Mouse (Mus musculus) kidney, postnatal 0 days (tissue): ENCODE data around the gene Dapk2. TPM values are rescaled to one million over a fixed set of nuclear protein-coding genes. Genes with fewer than 3 reads are reported as not detected.
A peak's percentile ranks its signal among the peaks of the same experiment; 100 is the strongest.

Source experiments
- ATAC-seq: fragments of 200-750 bp; cut with Nextera tagmentation; replicated peaks from 2 replicates; pipeline ENCODE4 v1.8.0; 2017; ENCODE audit warnings: low read depth, moderate number of reproducible peaks, moderate TSS enrichment, moderate library complexity; ENCODE audit not compliant: low FRiP score
- DNase-seq: peaks from one replicate; pipeline ENCODE4 v3.0.0-alpha.2; 2016; ENCODE audit warnings: low spot score
- H3K27ac ChIP-seq: fragments of 300-500 bp; sonication (generic); 2 replicates; pipeline ENCODE4 v1.5.1; 2014; ENCODE audit warnings: mild to moderate bottlenecking
- H3K27me3 ChIP-seq: fragments of 300-500 bp; sonication (generic); 2 replicates; pipeline ENCODE4 v1.6.1; 2014; ENCODE audit warnings: low read length, mixed read lengths; ENCODE audit not compliant: insufficient read depth
- H3K36me3 ChIP-seq: fragments of 300-500 bp; sonication (generic); 2 replicates; pipeline ENCODE4 v1.6.1; 2014; ENCODE audit warnings: low read length, mixed read lengths; ENCODE audit not compliant: insufficient read depth
- H3K4me1 ChIP-seq: fragments of 300-500 bp; sonication (generic); replicated peaks from 2 replicates; pipeline ENCODE4 v1.6.1; 2014; ENCODE audit warnings: antibody characterized with exemption, low read length, mixed read lengths; ENCODE audit not compliant: insufficient read depth
- H3K4me2 ChIP-seq: fragments of 300-500 bp; sonication (generic); 2 replicates; pipeline ENCODE4 v1.6.1; 2014; ENCODE audit warnings: mild to moderate bottlenecking, low read length, moderate library complexity, mixed read lengths
- H3K4me3 ChIP-seq: fragments of 300-500 bp; sonication (generic); replicated peaks from 2 replicates; pipeline ENCODE4 v1.5.1; 2014; ENCODE audit warnings: low read depth, low read length
- H3K9ac ChIP-seq: fragments of 300-500 bp; sonication (generic); 2 replicates; pipeline ENCODE4 v1.6.1; 2014; ENCODE audit warnings: low read depth, low read length
- H3K9me3 ChIP-seq: fragments of 300-500 bp; sonication (generic); replicated peaks from 2 replicates; pipeline ENCODE4 v1.6.1; 2016; ENCODE audit warnings: low read length, inconsistent platforms, mixed read lengths
- CTCF ChIP-seq: IDR thresholded peaks from 2 replicates; pipeline ENCODE4 v1.5.1; 2016; ENCODE audit warnings: antibody characterized with exemption, low read depth, mild to moderate bottlenecking, moderate library complexity
- WGBS: fragments of 180-500 bp; shearing (Covaris S2); extraction: QIAGEN DNeasy Blood & Tissue Kit; methylation state at CpG from one replicate; pipeline ENCODE4 v1.1.7; 2014; 5-methylcytosine and 5-hydroxymethylcytosine counted together
- polyA plus RNA-seq: library from polyadenylated mRNA; unstranded; fragments of >200 nt; fragmentation: Nextera tagmentation; extraction: Ambion mirVana; gene quantifications from 2 replicates; pipeline ENCODE4 v1.2.1, GENCODE M21; 2015

The Dapk2 gene
- polyA plus RNA-seq, 1 experiment from 2014 or later = 8.6 TPM

DNA sequence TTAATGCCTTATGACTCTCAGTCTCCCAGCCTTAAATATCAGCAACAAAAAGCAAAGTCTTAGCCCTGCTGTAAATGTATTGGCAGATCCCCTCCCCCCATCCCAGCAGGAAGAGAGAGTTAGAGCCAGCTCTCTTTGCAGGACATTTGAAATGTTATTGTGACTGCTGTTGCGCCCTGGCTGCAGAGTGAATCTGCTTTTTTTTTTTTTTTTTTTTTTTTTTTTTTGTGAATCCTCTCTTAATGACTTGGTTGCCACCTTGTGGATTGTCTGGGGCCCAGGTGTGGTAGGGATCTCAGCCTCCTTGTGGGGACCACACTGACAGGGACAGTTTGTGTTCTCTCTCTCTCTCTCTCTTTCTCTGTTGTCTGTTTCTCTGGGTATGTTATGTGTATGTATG is 31.0 kb downstream of the Dapk2 start:
- no peaks in the 10 kb centered on the region for H3K36me3 ChIP-seq
- no peak for DNase-seq
- H3K27ac ChIP-seq = no peak overlapping the region
- H3K4me2 ChIP-seq = no peak overlapping the region
- H3K27me3 ChIP-seq = no peaks in the 10 kb centered on the region
- TF ChIP-seq CTCF = peak; percentile 16; the same call in 1 of the 2 replicates
- ATAC-seq = no peak
- H3K4me3 ChIP-seq = no peak overlapping the region
- 59% methylated on average over 1 of the region's 1 CpGs for WGBS
- no peak overlapping the region for H3K9ac ChIP-seq
- no peaks in the 10 kb centered on the region for H3K4me1 ChIP-seq
- no peaks in the 10 kb centered on the region for H3K9me3 ChIP-seq

DNA sequence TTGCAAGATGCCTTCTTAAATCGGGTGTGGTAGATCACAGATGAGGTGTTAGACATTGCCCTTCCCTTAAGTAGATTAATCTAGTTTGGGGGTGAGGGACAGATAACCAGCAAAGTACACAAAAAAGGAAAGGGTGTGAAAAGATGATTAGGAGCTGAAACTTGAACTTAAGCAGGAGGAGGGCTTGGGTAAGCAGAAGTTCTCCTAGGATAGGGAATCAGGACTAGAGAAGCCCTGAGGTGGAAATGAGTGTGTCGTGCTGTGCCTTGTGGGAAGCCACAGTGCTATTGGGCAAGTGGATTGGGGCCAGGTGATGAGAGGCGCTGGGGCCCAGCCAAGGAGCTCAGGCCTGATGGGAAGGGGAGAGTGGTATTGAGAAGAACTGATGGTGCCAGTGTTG is 36.0 kb downstream of the Dapk2 start:
- no peak overlapping the region for H3K4me3 ChIP-seq
- WGBS = 89% methylated on average over 3 of the region's 3 CpGs
- no peak overlapping the region for H3K9ac ChIP-seq
- no peak for DNase-seq
- no peaks in the 10 kb centered on the region for H3K27me3 ChIP-seq
- ATAC-seq = no peak
- H3K4me2 ChIP-seq = no peak overlapping the region
- no peak for TF ChIP-seq CTCF
- H3K36me3 ChIP-seq = no peaks in the 10 kb centered on the region
- H3K27ac ChIP-seq = no peak overlapping the region
- H3K4me1 ChIP-seq = no peaks in the 10 kb centered on the region
- H3K9me3 ChIP-seq = no peaks in the 10 kb centered on the region

GRCm38 (mm10) chr9:66196561-66196960 is 38.5 kb downstream of the Dapk2 start:
- 47% methylated on average over 3 of the region's 3 CpGs for WGBS

DNA sequence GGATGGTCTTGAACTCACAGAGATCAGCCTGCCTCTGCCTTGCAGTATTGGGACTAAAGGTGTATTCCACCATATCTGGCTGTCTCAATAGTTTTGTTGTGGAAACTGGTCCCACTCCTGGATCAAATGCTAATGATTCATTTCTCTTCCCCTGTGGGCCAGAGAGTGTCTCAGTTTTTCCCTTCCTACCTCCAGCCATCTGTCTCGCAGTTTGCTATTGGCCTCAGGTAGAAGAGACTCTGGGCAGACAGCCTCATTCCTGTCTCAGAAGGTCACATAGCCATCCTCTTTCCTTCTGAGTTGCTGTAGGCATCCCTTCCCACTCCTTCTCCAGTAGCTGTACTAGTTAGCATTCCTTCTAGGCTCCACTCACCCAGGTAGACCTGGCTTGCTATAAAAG is 40.5 kb downstream of the Dapk2 start:
- TF ChIP-seq CTCF = no peak
- 89% methylated on average over 1 of the region's 1 CpGs for WGBS
- H3K27ac ChIP-seq = no peak overlapping the region

More at GRCm38 (mm10) chr9:66196561-66196960, 38.5 kb downstream of the Dapk2 start:
- Histone ChIP-seq H3K27me3 (no peaks in the 10 kb centered on the region), H3K27ac (no peak overlapping the region), H3K9ac (no peak overlapping the region), H3K4me2 (no peak overlapping the region), H3K36me3 (no peaks in the 10 kb centered on the region), H3K4me3 (no peak overlapping the region), H3K9me3 (no peaks in the 10 kb centered on the region), H3K4me1 (no peaks in the 10 kb centered on the region)
- DNase-seq (no peak), ATAC-seq (no peak)
- TF ChIP-seq CTCF = no peak

GRCm38 (mm10) chr9:66199657-66200410 is 41.8 kb downstream of the Dapk2 start:
- TF ChIP-seq CTCF = no peak
- no peak for ATAC-seq
- H3K27me3 ChIP-seq = no peaks in the 10 kb centered on the region
- H3K4me3 ChIP-seq = no peak overlapping the region
- peak; percentile 14 for DNase-seq
- H3K9ac ChIP-seq = no peak overlapping the region
- no peaks in the 10 kb centered on the region for H3K36me3 ChIP-seq
- 72% methylated on average over 14 of the region's 14 CpGs for WGBS
- no peaks in the 10 kb centered on the region for H3K9me3 ChIP-seq
- H3K4me1 ChIP-seq = no peaks in the 10 kb centered on the region
- no peak overlapping the region for H3K27ac ChIP-seq
- no peak overlapping the region for H3K4me2 ChIP-seq

More for the DNA sequence above, 40.5 kb downstream of the Dapk2 start:
- no peaks in the 10 kb centered on the region for H3K36me3 ChIP-seq
- H3K9me3 ChIP-seq = no peaks in the 10 kb centered on the region
- ATAC-seq (no peak), DNase-seq (no peak)
- H3K4me3 ChIP-seq = no peak overlapping the region
- H3K27me3 ChIP-seq = no peaks in the 10 kb centered on the region
- H3K9ac ChIP-seq = no peak overlapping the region
- H3K4me1 ChIP-seq = no peaks in the 10 kb centered on the region
- no peak overlapping the region for H3K4me2 ChIP-seq

DNA sequence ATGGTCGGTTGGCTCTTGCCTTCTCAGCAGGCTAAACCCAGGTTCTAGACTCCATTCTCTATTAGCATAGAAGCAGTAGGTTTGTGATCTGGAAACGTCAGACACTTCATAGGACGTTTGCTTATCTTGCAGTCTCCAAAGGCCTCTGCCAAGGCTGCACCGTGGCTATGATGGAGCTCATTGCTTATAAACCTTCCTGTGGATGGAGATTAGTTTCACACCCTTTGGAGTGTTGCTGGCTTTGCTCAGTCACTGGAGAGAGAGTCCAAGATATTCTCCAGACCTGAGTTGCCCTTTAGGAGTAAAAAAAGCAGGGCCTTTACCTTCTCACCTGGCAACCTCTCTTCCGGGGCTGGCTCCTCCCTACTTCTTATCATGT is 42.4 kb downstream of the Dapk2 start:
- H3K36me3 ChIP-seq = no peaks in the 10 kb centered on the region
- no peak for DNase-seq
- H3K4me2 ChIP-seq = no peak overlapping the region
- ATAC-seq = no peak
- TF ChIP-seq CTCF = no peak
- WGBS = 82% methylated on average over 5 of the region's 5 CpGs
- no peaks in the 10 kb centered on the region for H3K9me3 ChIP-seq
- H3K4me3 ChIP-seq = no peak overlapping the region
- no peak overlapping the region for H3K27ac ChIP-seq
- H3K9ac ChIP-seq = no peak overlapping the region
- no peaks in the 10 kb centered on the region for H3K4me1 ChIP-seq
- H3K27me3 ChIP-seq = no peaks in the 10 kb centered on the region

DNA sequence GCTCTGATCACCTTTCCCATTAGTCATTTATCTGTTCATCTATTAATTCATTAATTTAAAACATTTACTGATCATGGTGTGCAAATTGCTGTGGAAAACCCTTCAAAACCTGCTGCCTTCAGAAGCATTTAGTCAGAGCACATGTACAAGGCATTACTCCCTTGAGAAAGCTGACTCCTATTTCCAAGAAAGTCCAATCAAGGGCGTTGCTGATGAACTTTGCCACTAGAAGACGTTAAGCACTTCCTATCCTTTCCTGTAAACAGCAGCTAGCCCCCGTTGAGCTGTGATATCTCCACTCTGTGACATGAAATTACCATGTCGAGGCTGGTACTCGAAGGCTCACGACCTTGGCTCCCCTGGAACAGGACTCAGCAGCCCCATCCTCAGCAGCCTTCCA is 43.6 kb downstream of the Dapk2 start:
- no peak overlapping the region for H3K4me2 ChIP-seq
- TF ChIP-seq CTCF = no peak
- no peak overlapping the region for H3K27ac ChIP-seq
- no peaks in the 10 kb centered on the region for H3K9me3 ChIP-seq
- no peaks in the 10 kb centered on the region for H3K27me3 ChIP-seq
- no peaks in the 10 kb centered on the region for H3K36me3 ChIP-seq
- ATAC-seq (no peak), DNase-seq (no peak)
- no peak overlapping the region for H3K4me3 ChIP-seq
- no peak overlapping the region for H3K9ac ChIP-seq
- no peaks in the 10 kb centered on the region for H3K4me1 ChIP-seq
- WGBS = 35% methylated on average over 6 of the region's 6 CpGs
